In the genomic region with DNA sequence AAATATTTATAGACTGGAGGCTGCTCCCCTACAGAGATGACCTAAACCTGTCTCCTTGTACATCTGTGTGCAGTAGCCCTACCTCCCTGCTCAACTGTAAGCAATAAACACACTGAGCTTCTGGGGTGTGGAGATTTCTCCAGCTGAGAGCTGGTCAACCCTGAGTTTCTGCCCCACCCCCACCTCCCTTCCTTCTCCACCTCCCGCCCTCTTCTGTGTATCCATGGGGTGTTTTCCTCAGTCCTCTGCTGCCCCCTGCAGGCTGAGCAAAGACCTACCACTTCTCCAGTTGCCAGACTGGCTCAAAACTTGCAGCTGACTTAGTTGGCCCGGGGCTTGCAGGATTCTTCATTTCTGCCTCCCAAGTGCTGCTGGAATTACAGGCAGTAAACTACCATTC, we compare ENCODE assay signal across 8 mouse cellular contexts. TPM values are rescaled to one million over a fixed set of nuclear protein-coding genes. Genes with fewer than 3 reads are reported as not detected.
DNase-seq lines count a peak whose midpoint lies in the region; ATAC-seq and TF ChIP-seq lines count a peak whose summit lies in the region.

No protein-coding gene starts in this region.

- peak; percentile 83 for DNase-seq in midbrain, embryonic 10.5 days (ENCODE audit: low spot score)
- DNase-seq in embryo, embryonic 10.5 days (ENCODE audit: low spot score), result peak; percentile 91
- peak; percentile 81 for DNase-seq in limb, embryonic 14.5 days (ENCODE audit: low spot score)
- DNase-seq in neural tube, embryonic 10.5 days (ENCODE audit: extremely low spot score, low spot score), result peak; percentile 88

- H3K4me2 ChIP-seq in midbrain, embryonic 16.5 days (ENCODE audit: low read length), result no peak overlapping the region
- no peak overlapping the region for H3K4me2 ChIP-seq in kidney, embryonic 14.5 days (replicated peaks; ENCODE audit: low read depth, low read length)
- no peak overlapping the region for H3K4me2 ChIP-seq in limb, embryonic 14.5 days (replicated peaks; ENCODE audit: low read depth, low read length, severe bottlenecking)
- no peak overlapping the region for H3K4me2 ChIP-seq in stomach, embryonic 16.5 days (ENCODE audit: low read depth, low read length)

- H3K36me3 ChIP-seq in midbrain, embryonic 10.5 days, result 0 out of 2 replicates have a peak, but pooled peaks cover under 1% of the 10 kb centered on the region
- no peaks in the 10 kb centered on the region for H3K36me3 ChIP-seq in midbrain, embryonic 16.5 days (ENCODE audit: control insufficient read depth, insufficient read depth, low read length)
- no peaks in the 10 kb centered on the region for H3K36me3 ChIP-seq in kidney, embryonic 14.5 days (ENCODE audit: control insufficient read depth, insufficient read depth, low read length)
- H3K36me3 ChIP-seq in limb, embryonic 14.5 days (ENCODE audit: control insufficient read depth, insufficient read depth, low read length), result no peaks in the 10 kb centered on the region
- no peaks in the 10 kb centered on the region for H3K36me3 ChIP-seq in stomach, embryonic 16.5 days (ENCODE audit: control insufficient read depth, insufficient read depth, low read length)

- H3K4me3 ChIP-seq in midbrain, embryonic 10.5 days, result no peak overlapping the region
- H3K4me3 ChIP-seq in midbrain, embryonic 16.5 days (ENCODE audit: low read depth, low read length), result no peak overlapping the region
- H3K4me3 ChIP-seq in kidney, embryonic 14.5 days (ENCODE audit: low read length), result no peak overlapping the region
- H3K4me3 ChIP-seq in limb, embryonic 14.5 days (replicated peaks; ENCODE audit: low read length), result no peak overlapping the region
- H3K4me3 ChIP-seq in stomach, embryonic 16.5 days (replicated peaks; ENCODE audit: low read length), result no peak overlapping the region

- no peak for ATAC-seq in midbrain, embryonic 16.5 days
- ATAC-seq in granulocyte monocyte progenitor cell, adult 5-6 weeks (replicated peaks; ENCODE audit: poor library complexity, severe bottlenecking), result peak; percentile 95
- peak; percentile 64; the same call in 1 of the 2 replicates for ATAC-seq in kidney, embryonic 14.5 days (ENCODE audit: low FRiP score, low TSS enrichment)
- peak; percentile 70 for ATAC-seq in limb, embryonic 14.5 days (ENCODE audit: low FRiP score, low read depth)
- ATAC-seq in stomach, embryonic 16.5 days (ENCODE audit: insufficient read depth, low FRiP score), result peak; percentile 74; the same call in 1 of the 2 replicates

- peaks cover 14% of the 10 kb centered on the region for H3K4me1 ChIP-seq in midbrain, embryonic 10.5 days
- no peaks in the 10 kb centered on the region for H3K4me1 ChIP-seq in midbrain, embryonic 16.5 days (ENCODE audit: control insufficient read depth, insufficient read depth, low read length)
- no peaks in the 10 kb centered on the region for H3K4me1 ChIP-seq in kidney, embryonic 14.5 days (ENCODE audit: control insufficient read depth, insufficient read depth, low read length)
- H3K4me1 ChIP-seq in limb, embryonic 14.5 days (ENCODE audit: control insufficient read depth, insufficient read depth, low read length), result peaks cover 3% of the 10 kb centered on the region; the same call in 1 of the 2 replicates
- no peaks in the 10 kb centered on the region for H3K4me1 ChIP-seq in stomach, embryonic 16.5 days (ENCODE audit: control insufficient read depth, insufficient read depth, low read length)

- H3K9ac ChIP-seq in midbrain, embryonic 16.5 days (ENCODE audit: low read depth, low read length), result no peak overlapping the region
- H3K9ac ChIP-seq in kidney, embryonic 14.5 days (ENCODE audit: low read depth, low read length), result no peak overlapping the region
- no peak overlapping the region for H3K9ac ChIP-seq in limb, embryonic 14.5 days (ENCODE audit: low read depth, low read length, severe bottlenecking)
- H3K9ac ChIP-seq in stomach, embryonic 16.5 days (ENCODE audit: low read length), result no peak overlapping the region

- peak overlapping the region; percentile 57; the same call in 1 of the 2 replicates for H3K27ac ChIP-seq in midbrain, embryonic 10.5 days (replicated peaks)
- no peak overlapping the region for H3K27ac ChIP-seq in midbrain, embryonic 16.5 days (ENCODE audit: low read length)
- H3K27ac ChIP-seq in kidney, embryonic 14.5 days (ENCODE audit: low read depth, low read length), result no peak overlapping the region
- no peak overlapping the region for H3K27ac ChIP-seq in limb, embryonic 14.5 days (replicated peaks; ENCODE audit: low read depth, low read length)
- no peak overlapping the region for H3K27ac ChIP-seq in stomach, embryonic 16.5 days (ENCODE audit: low read length)

- no peaks in the 10 kb centered on the region for H3K9me3 ChIP-seq in midbrain, embryonic 10.5 days (replicated peaks)
- no peaks in the 10 kb centered on the region for H3K9me3 ChIP-seq in midbrain, embryonic 16.5 days (replicated peaks; ENCODE audit: control insufficient read depth, low read length, poor library complexity, severe bottlenecking)
- no peaks in the 10 kb centered on the region for H3K9me3 ChIP-seq in kidney, embryonic 14.5 days (ENCODE audit: control insufficient read depth, low read length)
- no peaks in the 10 kb centered on the region for H3K9me3 ChIP-seq in limb, embryonic 14.5 days (ENCODE audit: control insufficient read depth, low read length)
- H3K9me3 ChIP-seq in stomach, embryonic 16.5 days (replicated peaks; ENCODE audit: control insufficient read depth, low read length), result no peaks in the 10 kb centered on the region

- WGBS in midbrain, embryonic 10.5 days, result 22% methylated on average over 2 of the region's 2 CpGs
- WGBS in midbrain, embryonic 16.5 days, result 9% methylated on average over 2 of the region's 2 CpGs
- 0% methylated on average over 2 of the region's 2 CpGs for WGBS in kidney, embryonic 14.5 days
- 0% methylated on average over 2 of the region's 2 CpGs for WGBS in limb, embryonic 14.5 days
- 0% methylated on average over 2 of the region's 2 CpGs for WGBS in stomach, embryonic 16.5 days

- no peaks in the 10 kb centered on the region for H3K27me3 ChIP-seq in midbrain, embryonic 10.5 days (ENCODE audit: low read depth, poor library complexity, severe bottlenecking)
- H3K27me3 ChIP-seq in midbrain, embryonic 16.5 days (ENCODE audit: control insufficient read depth, insufficient read depth, low read depth, low read length), result no peaks in the 10 kb centered on the region
- no peaks in the 10 kb centered on the region for H3K27me3 ChIP-seq in kidney, embryonic 14.5 days (ENCODE audit: control insufficient read depth, insufficient read depth, low read length)
- no peaks in the 10 kb centered on the region for H3K27me3 ChIP-seq in limb, embryonic 14.5 days (ENCODE audit: control insufficient read depth, insufficient read depth, low read length)
- H3K27me3 ChIP-seq in stomach, embryonic 16.5 days (ENCODE audit: control insufficient read depth, insufficient read depth, low read length), result no peaks in the 10 kb centered on the region

- no peak for TF ChIP-seq POLR2A in limb, embryonic 14.5 days (IDR thresholded peaks at IDR 0.05; ENCODE audit: borderline replicate concordance, extremely low read depth, insufficient read depth, insufficient read length)

RNA-seq across cellular contexts. Expression of a gene that starts 2.2 kb away (rescaled TPM):
- polyA plus RNA-seq in midbrain, embryonic 10.5 days (2016; fragmentation: Nextera tagmentation; extraction: Ambion mirVana), result 0.10 and 0.21 TPM in 2 replicates
- 0.08 TPM in 1 of 2 replicates, not detected in the other for polyA plus RNA-seq in midbrain, embryonic 16.5 days (2015; fragmentation: Nextera tagmentation; extraction: Ambion mirVana)
- not detected in 2 replicates for total RNA-seq in granulocyte monocyte progenitor cell, adult 5-6 weeks (2014; fragmentation: Nextera tagmentation)
- total RNA-seq in granulocyte monocyte progenitor cell, adult 5-6 weeks (2017), result not detected in 2 replicates
- polyA plus RNA-seq in kidney, embryonic 14.5 days (2014; fragmentation: Nextera tagmentation; extraction: Ambion mirVana), result 0.34 and 0.39 TPM in 2 replicates
- polyA plus RNA-seq in limb, embryonic 14.5 days (2012; rRNA removed), result 0.09 and 0.33 TPM in 2 replicates
- polyA plus RNA-seq in limb, embryonic 14.5 days (2014; fragmentation: Nextera tagmentation; extraction: Ambion mirVana), result 0.17 and 0.36 TPM in 2 replicates
- 0.20 and 0.53 TPM in 2 replicates for polyA plus RNA-seq in stomach, embryonic 16.5 days (2015; fragmentation: Nextera tagmentation; extraction: Ambion mirVana)

RNA-seq across cellular contexts. Expression of a gene that starts 29.9 kb away (rescaled TPM):
- 37.5 and 40.9 TPM in 2 replicates for polyA plus RNA-seq in midbrain, embryonic 10.5 days (2016; fragmentation: Nextera tagmentation; extraction: Ambion mirVana)
- polyA plus RNA-seq in midbrain, embryonic 16.5 days (2015; fragmentation: Nextera tagmentation; extraction: Ambion mirVana), result 36.2 and 36.3 TPM in 2 replicates
- 49.9 and 62.5 TPM in 2 replicates for total RNA-seq in granulocyte monocyte progenitor cell, adult 5-6 weeks (2014; fragmentation: Nextera tagmentation)
- total RNA-seq in granulocyte monocyte progenitor cell, adult 5-6 weeks (2017), result 45.8 and 46.4 TPM in 2 replicates
- polyA plus RNA-seq in kidney, embryonic 14.5 days (2014; fragmentation: Nextera tagmentation; extraction: Ambion mirVana), result 79.7 and 80.8 TPM in 2 replicates
- polyA plus RNA-seq in limb, embryonic 14.5 days (2012; rRNA removed), result 131 and 148 TPM in 2 replicates
- 46.2 and 48.6 TPM in 2 replicates for polyA plus RNA-seq in limb, embryonic 14.5 days (2014; fragmentation: Nextera tagmentation; extraction: Ambion mirVana)
- 30.2 and 34.8 TPM in 2 replicates for polyA plus RNA-seq in stomach, embryonic 16.5 days (2015; fragmentation: Nextera tagmentation; extraction: Ambion mirVana)

RNA-seq across cellular contexts. Expression of a gene that starts 30.2 kb away (rescaled TPM):
- polyA plus RNA-seq in midbrain, embryonic 10.5 days (2016; fragmentation: Nextera tagmentation; extraction: Ambion mirVana), result 224 and 227 TPM in 2 replicates
- 177 and 198 TPM in 2 replicates for polyA plus RNA-seq in midbrain, embryonic 16.5 days (2015; fragmentation: Nextera tagmentation; extraction: Ambion mirVana)
- total RNA-seq in granulocyte monocyte progenitor cell, adult 5-6 weeks (2014; fragmentation: Nextera tagmentation), result 79.6 and 83.4 TPM in 2 replicates
- total RNA-seq in granulocyte monocyte progenitor cell, adult 5-6 weeks (2017), result 26.0 and 53.2 TPM in 2 replicates
- polyA plus RNA-seq in kidney, embryonic 14.5 days (2014; fragmentation: Nextera tagmentation; extraction: Ambion mirVana), result 160 and 212 TPM in 2 replicates
- 134 and 144 TPM in 2 replicates for polyA plus RNA-seq in limb, embryonic 14.5 days (2012; rRNA removed)
- polyA plus RNA-seq in limb, embryonic 14.5 days (2014; fragmentation: Nextera tagmentation; extraction: Ambion mirVana), result 148 and 157 TPM in 2 replicates
- polyA plus RNA-seq in stomach, embryonic 16.5 days (2015; fragmentation: Nextera tagmentation; extraction: Ambion mirVana), result 190 and 195 TPM in 2 replicates

RNA-seq across cellular contexts. Expression of a gene that starts 51.0 kb away (rescaled TPM):
- polyA plus RNA-seq in midbrain, embryonic 10.5 days (2016; fragmentation: Nextera tagmentation; extraction: Ambion mirVana), result 5.3 and 10.1 TPM in 2 replicates
- 32.3 and 41.8 TPM in 2 replicates for polyA plus RNA-seq in midbrain, embryonic 16.5 days (2015; fragmentation: Nextera tagmentation; extraction: Ambion mirVana)
- total RNA-seq in granulocyte monocyte progenitor cell, adult 5-6 weeks (2014; fragmentation: Nextera tagmentation), result 13.9 and 19.5 TPM in 2 replicates
- 5.9 and 7.5 TPM in 2 replicates for total RNA-seq in granulocyte monocyte progenitor cell, adult 5-6 weeks (2017)
- 9.1 and 14.1 TPM in 2 replicates for polyA plus RNA-seq in kidney, embryonic 14.5 days (2014; fragmentation: Nextera tagmentation; extraction: Ambion mirVana)
- polyA plus RNA-seq in limb, embryonic 14.5 days (2012; rRNA removed), result 20.1 and 23.2 TPM in 2 replicates
- polyA plus RNA-seq in limb, embryonic 14.5 days (2014; fragmentation: Nextera tagmentation; extraction: Ambion mirVana), result 17.3 and 19.7 TPM in 2 replicates
- 5.2 TPM in 2 replicates for polyA plus RNA-seq in stomach, embryonic 16.5 days (2015; fragmentation: Nextera tagmentation; extraction: Ambion mirVana)
